Mouse (Mus musculus): ENCODE data around the gene Fbxw13.

- no peak for TF ChIP-seq POLR2AphosphoS5 (IDR thresholded peaks at IDR 0.05; ENCODE audit: insufficient replicate concordance, low read depth, low read length)
- TF ChIP-seq CTCF (IDR thresholded peaks at IDR 0.05; ENCODE audit: low read depth, low read length), result no peak
Observed at GRCm38 (mm10) chr9:109176301-109176700, 19.5 kb downstream of the Fbxw13 start.
